Mouse (Mus musculus) adrenal gland, adult (tissue): ENCODE results near the gene Usp28.

ENCODE experiments used
- DNase-seq, 2 experiments: peaks; one replicate each; pipeline ENCODE4 v3.0.0; 2022 to 2023; ENCODE audit warnings: low spot score in 1 of 2; ENCODE audit not compliant: inconsistent age in 2 of 2

The Usp28 gene

GRCm38 (mm10) chr9:49015824-49016223, 30.6 kb downstream of the Usp28 start:
- no peak for DNase-seq

- DNase-seq: no peak
Observed at GRCm38 (mm10) chr9:49021289-49021688, 36.1 kb downstream of the Usp28 start.

GRCm38 (mm10) chr9:49023956-49024355, 38.8 kb downstream of the Usp28 start:
- no peak for DNase-seq

GRCm38 (mm10) chr9:49024529-49024928, 39.4 kb downstream of the Usp28 start:
- no peak for DNase-seq

- peak in 1 of 2 experiments; percentile 12 for DNase-seq
Observed at GRCm38 (mm10) chr9:49034764-49035163, 49.6 kb downstream of the Usp28 start.

- DNase-seq: peak; percentile 17 to 43
Observed at GRCm38 (mm10) chr9:49050901-49051300, 65.7 kb downstream of the Usp28 start.

GRCm38 (mm10) chr9:49051349-49051748, 66.2 kb downstream of the Usp28 start:
- peak; percentile 46 to 77 for DNase-seq

- no peak for DNase-seq
Observed at GRCm38 (mm10) chr9:49054028-49054427, 68.9 kb downstream of the Usp28 start.

GRCm38 (mm10) chr9:49055333-49056205, 70.4 kb downstream of the Usp28 start, which contains the start of gene Zw10:
TSS of gene Zw10 (plus strand) at chr9:49055613.
- peak; percentile 95 to 97 for DNase-seq

GRCm38 (mm10) chr9:49076847-49077246, 91.7 kb downstream of the Usp28 start:
- DNase-seq: no peak

GRCm38 (mm10) chr9:49081107-49081506, 95.9 kb downstream of the Usp28 start, which contains the start of gene Tmprss5:
TSS of gene Tmprss5 (plus strand) at chr9:49081260.
- DNase-seq: peak in 1 of 2 experiments; percentile 23

- peak; percentile 67 to 91 for DNase-seq
Observed at GRCm38 (mm10) chr9:49081561-49081960, 96.4 kb downstream of the Usp28 start.

- DNase-seq: no peak
Observed at GRCm38 (mm10) chr9:49087317-49087716, 102.1 kb downstream of the Usp28 start.
